Mouse (Mus musculus) ES-Bruce4 (cell line): Measurements from ENCODE around the gene Ubl3.

Source experiments
- CTCF ChIP-seq: IDR thresholded peaks from one replicate; pipeline ENCODE4 v1.8.1; 2011; ENCODE audit warnings: low read depth, low read length
- EP300 ChIP-seq: IDR thresholded peaks from 2 replicates; pipeline ENCODE4 v1.6.1; 2011; ENCODE audit warnings: low read depth, low read length; ENCODE audit not compliant: insufficient read depth
- POLR2A ChIP-seq: IDR thresholded peaks from one replicate; pipeline ENCODE4 v1.8.1; 2011; ENCODE audit warnings: low read length; ENCODE audit not compliant: insufficient read depth

DNA sequence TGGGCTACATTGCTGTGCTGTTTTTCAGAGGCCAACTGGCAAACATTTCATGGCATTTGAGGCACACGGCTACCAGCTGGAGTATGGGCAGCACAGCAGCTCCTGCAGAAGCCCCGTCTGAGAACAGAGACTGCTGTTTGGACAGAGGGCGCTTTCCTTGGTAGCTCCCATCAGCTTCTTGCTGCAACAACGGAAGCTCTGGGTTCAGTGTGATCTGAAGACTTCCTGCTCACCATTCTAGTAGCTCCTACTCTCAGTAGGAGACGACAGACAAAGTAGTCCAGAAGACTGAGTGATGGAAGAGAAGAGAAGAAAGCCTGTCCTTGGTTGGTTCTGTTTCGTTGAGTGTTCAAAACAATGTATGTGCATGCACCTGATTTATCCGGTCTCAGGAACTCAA is 42.9 kb downstream of the Ubl3 start:
- TF ChIP-seq POLR2A (no peak), CTCF (no peak), EP300 (no peak)
